Mouse (Mus musculus): Measurements from ENCODE around the gene Sipa1l1. TPM values are rescaled to one million over a fixed set of nuclear protein-coding genes. Genes with fewer than 3 reads are reported as not detected.

The Sipa1l1 gene
- polyA plus RNA-seq, 1 experiment, result 9.7 TPM

- Histone ChIP-seq H3ac (ENCODE audit: control insufficient read depth, insufficient read length, low read depth) (no peak overlapping the region), H3K79me3 (ENCODE audit: low read depth) (no peaks in the 10 kb centered on the region), H3K79me2 (ENCODE audit: control insufficient read depth, insufficient read depth) (no peaks in the 10 kb centered on the region), H3K27me3 (ENCODE audit: control insufficient read depth, insufficient read depth, insufficient read length) (no peaks in the 10 kb centered on the region), H3K4me3 (ENCODE audit: insufficient read depth, poor library complexity, severe bottlenecking) (no peak overlapping the region), H3K36me3 (ENCODE audit: control insufficient read depth, insufficient read depth) (peaks cover 16% of the 10 kb centered on the region)
- TF ChIP-seq USF1 (IDR thresholded peaks at IDR 0.05; ENCODE audit: low read depth) (no peak), FOSL1 (IDR thresholded peaks at IDR 0.05; ENCODE audit: insufficient read depth, low read length, poor library complexity, severe bottlenecking) (no peak), MAX (IDR thresholded peaks at IDR 0.05) (no peak), CEBPB (IDR thresholded peaks at IDR 0.05; ENCODE audit: low read depth) (no peak), MYOG (IDR thresholded peaks at IDR 0.05; ENCODE audit: control insufficient read depth, extremely low read depth, insufficient read length) (no peak), CTCF (IDR thresholded peaks at IDR 0.05; ENCODE audit: control insufficient read depth, insufficient read depth, insufficient read length) (no peak), MYOD1 (IDR thresholded peaks at IDR 0.05; ENCODE audit: control insufficient read depth, insufficient read length, low read depth) (no peak)
Measured at GRCm38 (mm10) chr12:82401440-82401839, 232.3 kb downstream of the Sipa1l1 start.

- Histone ChIP-seq H3K79me3 (ENCODE audit: low read depth) (no peaks in the 10 kb centered on the region), H3K4me3 (ENCODE audit: insufficient read depth, poor library complexity, severe bottlenecking) (no peak overlapping the region), H3K36me3 (ENCODE audit: control insufficient read depth, insufficient read depth) (peaks cover 13% of the 10 kb centered on the region), H3ac (ENCODE audit: control insufficient read depth, insufficient read length, low read depth) (no peak overlapping the region), H3K27me3 (ENCODE audit: control insufficient read depth, insufficient read depth, insufficient read length) (no peaks in the 10 kb centered on the region), H3K79me2 (ENCODE audit: control insufficient read depth, insufficient read depth) (no peaks in the 10 kb centered on the region)
- TF ChIP-seq CTCF (IDR thresholded peaks at IDR 0.05; ENCODE audit: control insufficient read depth, insufficient read depth, insufficient read length) (no peak), MYOD1 (IDR thresholded peaks at IDR 0.05; ENCODE audit: control insufficient read depth, insufficient read length, low read depth) (no peak), FOSL1 (IDR thresholded peaks at IDR 0.05; ENCODE audit: insufficient read depth, low read length, poor library complexity, severe bottlenecking) (no peak), MAX (IDR thresholded peaks at IDR 0.05) (no peak), USF1 (IDR thresholded peaks at IDR 0.05; ENCODE audit: low read depth) (no peak), CEBPB (IDR thresholded peaks at IDR 0.05; ENCODE audit: low read depth) (no peak), MYOG (IDR thresholded peaks at IDR 0.05; ENCODE audit: control insufficient read depth, extremely low read depth, insufficient read length) (no peak)
Measured at GRCm38 (mm10) chr12:82402635-82403034, 233.5 kb downstream of the Sipa1l1 start.

GRCm38 (mm10) chr12:82407531-82408255 lies 238.6 kb downstream of the Sipa1l1 start:
- TF ChIP-seq MYOD1 (IDR thresholded peaks at IDR 0.05; ENCODE audit: control insufficient read depth, insufficient read length, low read depth), result no peak
- TF ChIP-seq FOSL1 (IDR thresholded peaks at IDR 0.05; ENCODE audit: insufficient read depth, low read length, poor library complexity, severe bottlenecking), result no peak
- TF ChIP-seq MYOG (IDR thresholded peaks at IDR 0.05; ENCODE audit: control insufficient read depth, extremely low read depth, insufficient read length), result no peak
- no peak for TF ChIP-seq USF1 (IDR thresholded peaks at IDR 0.05; ENCODE audit: low read depth)
- TF ChIP-seq CTCF (IDR thresholded peaks at IDR 0.05; ENCODE audit: control insufficient read depth, insufficient read depth, insufficient read length), result no peak
- no peak for TF ChIP-seq CEBPB (IDR thresholded peaks at IDR 0.05; ENCODE audit: low read depth)
- TF ChIP-seq MAX (IDR thresholded peaks at IDR 0.05), result no peak
- Histone ChIP-seq H3K79me2 (ENCODE audit: control insufficient read depth, insufficient read depth) (no peaks in the 10 kb centered on the region), H3ac (ENCODE audit: control insufficient read depth, insufficient read length, low read depth) (no peak overlapping the region), H3K27me3 (ENCODE audit: control insufficient read depth, insufficient read depth, insufficient read length) (no peaks in the 10 kb centered on the region), H3K79me3 (ENCODE audit: low read depth) (no peaks in the 10 kb centered on the region), H3K4me3 (ENCODE audit: insufficient read depth, poor library complexity, severe bottlenecking) (no peak overlapping the region), H3K36me3 (ENCODE audit: control insufficient read depth, insufficient read depth) (peaks cover 9% of the 10 kb centered on the region)

- no peaks in the 10 kb centered on the region for H3K79me3 ChIP-seq (ENCODE audit: low read depth)
- H3K79me2 ChIP-seq (ENCODE audit: control insufficient read depth, insufficient read depth), result no peaks in the 10 kb centered on the region
- no peak for TF ChIP-seq CTCF (IDR thresholded peaks at IDR 0.05; ENCODE audit: control insufficient read depth, insufficient read depth, insufficient read length)
- TF ChIP-seq MYOD1 (IDR thresholded peaks at IDR 0.05; ENCODE audit: control insufficient read depth, insufficient read length, low read depth), result no peak
- no peak for TF ChIP-seq USF1 (IDR thresholded peaks at IDR 0.05; ENCODE audit: low read depth)
- TF ChIP-seq MYOG (IDR thresholded peaks at IDR 0.05; ENCODE audit: control insufficient read depth, extremely low read depth, insufficient read length), result no peak
- no peak for TF ChIP-seq CEBPB (IDR thresholded peaks at IDR 0.05; ENCODE audit: low read depth)
- no peak for TF ChIP-seq FOSL1 (IDR thresholded peaks at IDR 0.05; ENCODE audit: insufficient read depth, low read length, poor library complexity, severe bottlenecking)
- TF ChIP-seq MAX (IDR thresholded peaks at IDR 0.05), result no peak
- no peak overlapping the region for H3K4me3 ChIP-seq (ENCODE audit: insufficient read depth, poor library complexity, severe bottlenecking)
- no peaks in the 10 kb centered on the region for H3K27me3 ChIP-seq (ENCODE audit: control insufficient read depth, insufficient read depth, insufficient read length)
- H3K36me3 ChIP-seq (ENCODE audit: control insufficient read depth, insufficient read depth), result peaks cover under 1% of the 10 kb centered on the region
- no peak overlapping the region for H3ac ChIP-seq (ENCODE audit: control insufficient read depth, insufficient read length, low read depth)
Measured at GRCm38 (mm10) chr12:82408486-82408885, 239.4 kb downstream of the Sipa1l1 start.

GRCm38 (mm10) chr12:82409686-82410472 lies 240.8 kb downstream of the Sipa1l1 start:
- Histone ChIP-seq H3K4me3 (ENCODE audit: insufficient read depth, poor library complexity, severe bottlenecking) (no peak overlapping the region), H3K79me3 (ENCODE audit: low read depth) (no peaks in the 10 kb centered on the region), H3K79me2 (ENCODE audit: control insufficient read depth, insufficient read depth) (no peaks in the 10 kb centered on the region), H3K27me3 (ENCODE audit: control insufficient read depth, insufficient read depth, insufficient read length) (no peaks in the 10 kb centered on the region), H3K36me3 (ENCODE audit: control insufficient read depth, insufficient read depth) (no peaks in the 10 kb centered on the region), H3ac (ENCODE audit: control insufficient read depth, insufficient read length, low read depth) (no peak overlapping the region)
- no peak for TF ChIP-seq MYOD1 (IDR thresholded peaks at IDR 0.05; ENCODE audit: control insufficient read depth, insufficient read length, low read depth)
